Mouse (Mus musculus) kidney, adult 9 months (tissue): ENCODE measurements at regions not wholly inside any gene's neighbourhood (a gene's known extent, or its start where the extent isn't known, plus 50 kb on each side); places are given as distances from the start of the nearest gene placed in this dataset.
"Not testable (repeated sequence)": the region's sequence is repeated elsewhere in the genome, so short reads cannot be mapped to it uniquely, and the experiment has no call there.

Experiments
- DNase-seq: peaks from one replicate; pipeline ENCODE4 v3.0.0; 2022

- peak; percentile 89 for DNase-seq
Measured at GRCm38 (mm10) chrX:154717526-154717925, 138.4 kb upstream of the Samt2 start.

GRCm38 (mm10) chrX:154713641-154714255 lies 134.6 kb upstream of the Samt2 start:
- peak; percentile 37 for DNase-seq

GRCm38 (mm10) chrX:154712576-154712975 lies 133.4 kb upstream of the Samt2 start:
- DNase-seq: peak; percentile 70

- DNase-seq: not testable (repeated sequence)
Measured at GRCm38 (mm10) chrX:154670529-154670928, 91.4 kb upstream of the Samt2 start.
